Mouse (Mus musculus): ENCODE results near the gene Lgr5. TPM values are rescaled to one million over a fixed set of nuclear protein-coding genes. Genes with fewer than 3 reads are reported as not detected.

The Lgr5 gene
- polyA plus RNA-seq, 1 experiment from 2014 or later, result 4.0 TPM

DNA sequence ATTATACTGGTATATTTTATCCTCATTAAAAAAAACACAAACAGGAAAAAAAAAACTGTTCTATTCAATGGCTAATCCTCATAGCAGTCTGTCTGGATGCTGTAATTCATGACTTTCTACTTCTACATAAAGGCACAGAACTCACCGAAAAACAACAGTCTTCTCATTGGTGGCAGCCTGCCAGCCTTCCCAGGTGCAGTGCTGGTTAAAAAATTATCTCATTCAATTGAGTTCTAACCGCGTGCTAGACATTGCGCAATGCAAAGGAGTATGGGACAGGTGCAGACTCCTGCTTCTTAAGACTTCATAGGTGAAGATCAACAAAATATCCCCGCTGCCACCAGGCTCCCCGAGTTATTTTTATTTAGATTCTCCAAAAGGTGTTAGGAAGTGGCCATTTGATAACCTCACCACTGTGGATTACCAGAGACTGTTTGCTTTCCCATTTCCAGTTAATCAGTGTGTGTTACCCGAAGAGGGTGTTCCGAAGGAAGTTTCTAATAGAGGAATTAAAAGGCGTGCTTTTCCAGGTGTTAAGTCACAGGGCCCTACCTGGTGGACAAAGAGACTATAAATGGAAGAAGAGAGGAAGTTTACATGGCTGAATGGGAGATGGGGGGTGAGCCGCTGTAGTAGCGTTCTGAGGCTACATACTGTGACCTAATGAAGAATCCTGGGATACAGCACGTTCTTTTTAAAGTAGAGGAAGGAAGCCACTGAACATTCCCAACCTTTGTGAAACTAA is 26.3 kb downstream of the Lgr5 start:
- 67% methylated on average over 12 of the region's 12 CpGs for WGBS
- no peak overlapping the region for H3K4me3 ChIP-seq
- no peaks in the 10 kb centered on the region for H3K27me3 ChIP-seq (ENCODE audit: insufficient read depth, poor library complexity, severe bottlenecking)
- H3K4me1 ChIP-seq, result peaks cover 6% of the 10 kb centered on the region; the same call in 1 of the 2 replicates
- no peaks in the 10 kb centered on the region for H3K9me3 ChIP-seq
- no peak overlapping the region for H3K27ac ChIP-seq
- DNase-seq (ENCODE audit: low spot score), result no peak
- no peaks in the 10 kb centered on the region for H3K36me3 ChIP-seq

DNA sequence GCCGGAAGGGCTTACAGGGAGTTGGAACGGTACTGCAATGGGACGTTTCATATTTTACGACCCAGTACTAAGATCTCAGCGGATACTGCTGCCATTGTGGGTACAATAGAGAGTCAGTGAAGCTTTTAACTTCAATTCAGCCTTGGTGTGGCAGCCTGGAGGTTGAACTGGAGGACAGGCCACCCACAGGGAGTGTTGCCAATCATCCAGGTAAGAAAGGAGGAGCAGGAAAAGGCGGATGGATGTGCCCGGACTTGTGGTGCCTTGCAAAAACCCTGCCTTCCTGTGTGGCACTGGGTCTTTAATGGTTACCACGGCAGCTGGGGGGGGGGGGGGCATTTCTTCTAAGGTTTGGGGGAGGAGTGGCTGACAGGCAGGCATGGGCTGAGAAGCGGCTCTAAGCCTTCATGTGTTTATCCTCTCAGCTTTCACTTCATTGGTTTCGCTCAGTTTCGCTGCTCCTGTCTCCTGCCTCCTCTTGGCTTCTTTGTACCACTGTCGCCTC is 30.8 kb downstream of the Lgr5 start:
- no peaks in the 10 kb centered on the region for H3K9me3 ChIP-seq
- no peak for DNase-seq (ENCODE audit: low spot score)
- no peak overlapping the region for H3K4me3 ChIP-seq
- 46% methylated on average over 12 of the region's 12 CpGs for WGBS
- H3K27ac ChIP-seq, result no peak overlapping the region
- H3K36me3 ChIP-seq, result no peaks in the 10 kb centered on the region
- peaks cover 6% of the 10 kb centered on the region; the same call in 1 of the 2 replicates for H3K4me1 ChIP-seq
- H3K27me3 ChIP-seq (ENCODE audit: insufficient read depth, poor library complexity, severe bottlenecking), result no peaks in the 10 kb centered on the region

- Histone ChIP-seq H3K27me3 (ENCODE audit: insufficient read depth, poor library complexity, severe bottlenecking) (no peaks in the 10 kb centered on the region), H3K4me1 (peaks cover 6% of the 10 kb centered on the region; the same call in 1 of the 2 replicates), H3K36me3 (no peaks in the 10 kb centered on the region), H3K4me3 (no peak overlapping the region), H3K27ac (no peak overlapping the region), H3K9me3 (no peaks in the 10 kb centered on the region)
- WGBS, result 35% methylated on average over 2 of the region's 2 CpGs
- DNase-seq (ENCODE audit: low spot score), result no peak
Measured at GRCm38 (mm10) chr10:115555191-115555765, 32.3 kb downstream of the Lgr5 start.

- no peaks in the 10 kb centered on the region for H3K36me3 ChIP-seq
- H3K27me3 ChIP-seq (ENCODE audit: insufficient read depth, poor library complexity, severe bottlenecking), result no peaks in the 10 kb centered on the region
- no peaks in the 10 kb centered on the region for H3K9me3 ChIP-seq
- WGBS, result 82% methylated on average over 11 of the region's 11 CpGs
- DNase-seq (ENCODE audit: low spot score), result no peak
- no peak overlapping the region for H3K4me3 ChIP-seq
- H3K4me1 ChIP-seq, result peaks cover 6% of the 10 kb centered on the region; the same call in 1 of the 2 replicates
- no peak overlapping the region for H3K27ac ChIP-seq
Measured at GRCm38 (mm10) chr10:115553352-115554113, 34.0 kb downstream of the Lgr5 start.

GRCm38 (mm10) chr10:115551069-115551468 is 36.5 kb downstream of the Lgr5 start:
- H3K36me3 ChIP-seq, result no peaks in the 10 kb centered on the region
- no peak overlapping the region for H3K27ac ChIP-seq
- WGBS, result 68% methylated on average over 3 of the region's 3 CpGs
- DNase-seq (ENCODE audit: low spot score), result no peak
- H3K4me1 ChIP-seq, result no peaks in the 10 kb centered on the region
- no peaks in the 10 kb centered on the region for H3K27me3 ChIP-seq (ENCODE audit: insufficient read depth, poor library complexity, severe bottlenecking)
- H3K9me3 ChIP-seq, result no peaks in the 10 kb centered on the region
- no peak overlapping the region for H3K4me3 ChIP-seq

DNA sequence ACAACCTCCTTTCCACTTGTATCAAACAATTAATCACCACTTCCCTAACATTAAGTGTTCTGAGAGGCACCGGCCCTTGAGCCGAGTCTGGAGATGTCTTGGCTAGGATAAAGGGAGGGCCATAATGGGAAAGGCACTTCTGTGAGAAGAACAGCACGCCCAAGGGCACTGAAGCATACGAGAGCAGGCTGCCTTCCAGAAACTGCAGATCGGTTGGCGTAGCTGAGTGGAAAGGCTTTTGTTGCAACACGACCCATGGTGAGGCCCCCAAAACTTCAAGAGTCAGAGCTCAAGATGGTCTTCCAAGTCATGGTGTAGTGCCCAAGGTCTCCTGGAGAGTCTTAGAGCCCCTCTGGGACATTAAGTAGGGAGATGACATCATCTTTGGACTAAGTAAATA is 37.3 kb downstream of the Lgr5 start:
- WGBS, result 83% methylated on average over 7 of the region's 7 CpGs
- Histone ChIP-seq H3K27me3 (ENCODE audit: insufficient read depth, poor library complexity, severe bottlenecking) (no peaks in the 10 kb centered on the region), H3K9me3 (no peaks in the 10 kb centered on the region)

DNA sequence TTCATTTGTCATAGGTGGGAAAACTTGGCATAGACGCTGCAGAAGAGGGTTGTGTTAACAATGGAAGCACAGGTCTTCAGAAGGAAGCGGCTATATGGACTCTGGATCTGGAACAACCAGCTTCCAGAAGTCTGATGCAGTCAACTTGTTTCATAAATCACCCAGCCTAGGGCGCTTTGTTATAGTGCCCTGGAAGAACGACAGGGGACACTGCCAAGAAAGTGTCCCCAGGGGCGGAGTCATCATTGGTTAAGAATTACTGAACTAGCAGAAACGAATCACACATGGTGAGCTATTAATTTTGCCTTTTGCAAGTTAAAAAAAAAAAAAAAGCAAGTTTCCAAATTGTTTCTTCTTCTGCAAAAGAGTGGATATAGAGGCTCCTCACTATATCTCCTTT is 44.7 kb downstream of the Lgr5 start:
- no peaks in the 10 kb centered on the region for H3K9me3 ChIP-seq
- WGBS, result 84% methylated on average over 6 of the region's 6 CpGs
- H3K4me3 ChIP-seq, result no peak overlapping the region
- H3K4me1 ChIP-seq, result no peaks in the 10 kb centered on the region
- H3K27me3 ChIP-seq (ENCODE audit: insufficient read depth, poor library complexity, severe bottlenecking), result no peaks in the 10 kb centered on the region
- H3K36me3 ChIP-seq, result no peaks in the 10 kb centered on the region
- DNase-seq (ENCODE audit: low spot score), result no peak
- H3K27ac ChIP-seq, result no peak overlapping the region

More for the DNA sequence above, 37.3 kb downstream of the Lgr5 start:
- H3K27ac ChIP-seq, result no peak overlapping the region
- no peaks in the 10 kb centered on the region for H3K36me3 ChIP-seq
- no peak overlapping the region for H3K4me3 ChIP-seq
- H3K4me1 ChIP-seq, result no peaks in the 10 kb centered on the region
- DNase-seq (ENCODE audit: low spot score), result no peak

DNA sequence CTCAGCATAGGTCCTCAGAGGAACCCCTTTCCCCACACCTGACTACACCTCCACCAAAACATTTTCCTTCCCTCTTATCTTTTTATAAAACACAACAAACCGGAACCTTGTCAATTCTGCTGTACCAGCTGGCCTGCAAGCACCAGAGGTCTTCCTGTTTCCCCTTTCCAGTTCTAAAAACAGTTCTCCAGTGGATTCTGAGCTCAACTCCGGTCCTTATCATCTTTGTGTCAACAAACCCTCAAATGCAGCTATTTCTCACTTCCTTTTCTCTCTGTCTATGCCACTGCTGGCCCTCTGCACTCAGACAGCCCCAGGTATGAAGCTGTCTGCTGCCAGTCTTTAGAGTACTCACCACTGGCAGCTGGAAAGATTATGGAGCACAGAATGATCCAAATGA is 56.8 kb downstream of the Lgr5 start:
- Histone ChIP-seq H3K27me3 (ENCODE audit: insufficient read depth, poor library complexity, severe bottlenecking) (no peaks in the 10 kb centered on the region), H3K4me3 (no peak overlapping the region), H3K9me3 (no peaks in the 10 kb centered on the region), H3K27ac (no peak overlapping the region), H3K4me1 (peaks cover 14% of the 10 kb centered on the region), H3K36me3 (no peaks in the 10 kb centered on the region)
- no peak for DNase-seq (ENCODE audit: low spot score)
- 10% methylated on average over 2 of the region's 2 CpGs for WGBS

DNA sequence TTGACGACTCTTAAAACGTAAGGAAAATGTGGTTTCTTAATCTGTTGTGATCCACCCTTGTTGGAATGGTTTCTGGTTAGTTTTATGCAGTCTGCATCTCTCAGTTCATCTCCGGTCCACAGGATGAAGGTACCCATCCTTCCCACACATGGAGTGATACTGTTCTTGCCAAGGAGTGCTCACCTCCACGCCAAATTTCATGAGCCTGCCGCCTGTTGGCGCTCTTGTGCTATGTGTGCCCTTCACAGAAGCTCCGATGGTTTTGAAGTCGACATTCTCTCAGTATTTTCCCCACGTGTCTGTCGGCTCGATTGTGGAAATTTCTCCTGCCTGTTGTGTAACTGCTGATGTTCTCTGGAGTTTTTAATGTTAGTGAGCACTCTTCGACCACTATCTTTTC is 57.8 kb downstream of the Lgr5 start:
- no peaks in the 10 kb centered on the region for H3K9me3 ChIP-seq
- H3K4me3 ChIP-seq, result no peak overlapping the region
- no peaks in the 10 kb centered on the region for H3K27me3 ChIP-seq (ENCODE audit: insufficient read depth, poor library complexity, severe bottlenecking)
- WGBS, result 83% methylated on average over 12 of the region's 12 CpGs
- peaks cover 14% of the 10 kb centered on the region for H3K4me1 ChIP-seq
- H3K36me3 ChIP-seq, result no peaks in the 10 kb centered on the region
- no peak for DNase-seq (ENCODE audit: low spot score)
- no peak overlapping the region for H3K27ac ChIP-seq

DNA sequence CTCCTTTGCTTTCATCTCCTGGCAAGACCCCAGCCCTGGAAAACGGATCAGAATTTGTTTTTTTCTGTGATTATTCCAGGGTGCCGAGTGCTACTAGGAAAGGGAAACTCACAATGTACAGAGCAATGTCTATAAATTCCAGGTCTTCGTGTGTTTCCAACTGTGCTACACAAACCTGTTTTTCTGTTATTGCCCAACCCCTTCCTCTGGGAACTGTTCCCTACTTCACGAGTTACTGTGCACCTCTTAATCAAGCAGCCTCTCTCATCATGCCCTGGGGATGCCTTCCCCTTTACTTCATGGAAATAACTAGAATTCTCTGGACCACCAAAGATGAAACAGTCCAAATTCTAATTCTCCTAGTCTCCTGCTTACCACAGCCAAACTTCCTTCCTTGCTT is 58.7 kb downstream of the Lgr5 start:
- DNase-seq (ENCODE audit: low spot score), result no peak

GRCm38 (mm10) chr10:115521081-115521451 is 66.5 kb downstream of the Lgr5 start:
- H3K36me3 ChIP-seq, result no peaks in the 10 kb centered on the region
- no peak for DNase-seq (ENCODE audit: low spot score)
- H3K4me1 ChIP-seq, result peaks cover 6% of the 10 kb centered on the region; the same call in 1 of the 2 replicates
- H3K27me3 ChIP-seq (ENCODE audit: insufficient read depth, poor library complexity, severe bottlenecking), result no peaks in the 10 kb centered on the region
- H3K4me3 ChIP-seq, result no peak overlapping the region
- no peak overlapping the region for H3K27ac ChIP-seq
- 59% methylated on average over 4 of the region's 4 CpGs for WGBS
- no peaks in the 10 kb centered on the region for H3K9me3 ChIP-seq

More for the DNA sequence above, 58.7 kb downstream of the Lgr5 start:
- Histone ChIP-seq H3K9me3 (no peaks in the 10 kb centered on the region), H3K4me3 (no peak overlapping the region), H3K27me3 (ENCODE audit: insufficient read depth, poor library complexity, severe bottlenecking) (no peaks in the 10 kb centered on the region), H3K27ac (no peak overlapping the region), H3K4me1 (peaks cover 14% of the 10 kb centered on the region), H3K36me3 (no peaks in the 10 kb centered on the region)
- 65% methylated on average over 4 of the region's 4 CpGs for WGBS

DNA sequence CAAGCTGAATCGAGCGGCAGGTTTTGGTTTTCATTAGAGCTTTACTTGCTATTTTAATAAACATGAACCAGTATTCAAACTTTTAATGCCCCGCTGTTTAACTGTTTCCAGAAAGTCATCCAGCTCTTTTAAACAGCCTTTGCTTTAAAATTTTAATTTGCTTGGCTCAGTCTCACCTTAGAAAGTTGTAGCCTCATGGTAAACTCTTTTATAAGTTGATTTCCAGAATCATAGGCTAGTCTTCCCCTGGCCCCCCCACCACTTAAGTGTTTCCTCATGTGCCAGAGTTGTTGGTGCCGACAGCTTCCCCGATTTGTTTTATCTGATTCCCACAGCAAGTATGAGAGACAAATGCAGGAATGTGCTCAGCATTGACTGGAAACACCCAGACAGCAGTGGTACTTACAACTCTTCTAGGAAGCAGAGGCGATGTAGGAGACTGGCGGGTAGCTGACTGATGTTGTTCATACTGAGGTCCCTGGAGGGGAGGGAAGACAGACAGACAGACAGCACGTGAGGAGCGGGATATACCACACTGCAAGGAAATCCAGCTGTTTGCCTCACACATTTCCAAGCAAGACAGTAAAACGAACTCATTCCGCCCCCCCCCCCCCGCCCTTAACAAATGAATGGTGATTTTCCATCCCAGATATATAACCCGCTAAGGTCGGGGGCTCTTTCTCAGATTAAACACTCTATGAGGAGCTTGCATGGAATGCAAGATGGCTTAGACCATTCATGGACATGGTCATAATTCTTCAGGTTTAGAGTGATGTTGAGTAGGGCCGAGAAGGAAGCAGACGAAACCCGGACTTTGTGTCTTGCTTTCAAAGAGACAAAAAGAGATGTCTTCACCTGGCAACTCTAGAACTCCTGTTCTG is 67.1 kb downstream of the Lgr5 start:
- Histone ChIP-seq H3K9me3 (no peaks in the 10 kb centered on the region), H3K4me3 (no peak overlapping the region), H3K4me1 (peaks cover 6% of the 10 kb centered on the region; the same call in 1 of the 2 replicates), H3K36me3 (no peaks in the 10 kb centered on the region), H3K27ac (no peak overlapping the region), H3K27me3 (ENCODE audit: insufficient read depth, poor library complexity, severe bottlenecking) (no peaks in the 10 kb centered on the region)
- 57% methylated on average over 17 of the region's 17 CpGs for WGBS
- DNase-seq (ENCODE audit: low spot score), result no peak
